Mouse (Mus musculus) large intestine, adult 2 months (tissue): ENCODE results near the gene Tcp11. TPM values are rescaled to one million over a fixed set of nuclear protein-coding genes. Genes with fewer than 3 reads are reported as not detected.

Experiments used
- DNase-seq: peaks from one replicate; pipeline ENCODE4 v3.0.0-alpha.2; 2012; ENCODE audit warnings: low read depth, low spot score
- WGBS: fragments of 180-500 bp; shearing (Covaris S2); methylation state at CpG from one replicate; pipeline ENCODE4 v1.1.7; 2018; 5-methylcytosine and 5-hydroxymethylcytosine counted together
- polyA plus RNA-seq: library from polyadenylated mRNA; depleted of rRNA; stranded (reverse); fragments of >200 nt; gene quantifications from 2 replicates; pipeline ENCODE4 v1.2.3, GENCODE M21; 2012

The Tcp11 gene
- polyA plus RNA-seq, 1 experiment, result 1.3 TPM

GRCm38 (mm10) chr17:28087430-28087829, 7.0 kb upstream of the Tcp11 start:
- 79% methylated on average over 5 of the region's 5 CpGs for WGBS
- DNase-seq, result no peak

DNA sequence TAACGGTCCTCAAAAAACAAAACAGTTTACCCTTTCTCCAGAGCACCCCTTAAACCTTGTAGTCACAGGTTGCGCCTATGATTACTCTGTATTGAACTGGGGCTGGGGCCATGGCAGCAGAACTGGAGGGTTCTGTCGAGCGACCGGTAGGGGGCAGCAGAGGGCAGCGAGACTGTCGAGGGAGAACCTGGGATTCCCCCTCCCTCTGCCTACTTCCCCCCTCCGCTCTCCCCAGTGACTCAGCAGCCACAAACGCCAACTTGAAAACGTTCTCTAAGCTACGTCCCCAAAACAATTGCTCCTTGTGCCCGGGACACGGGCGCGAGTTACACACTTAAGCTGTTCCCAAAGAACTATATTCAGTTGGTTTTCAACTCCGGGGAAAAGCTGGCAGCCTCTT, 4.5 kb upstream of the Tcp11 start:
- peak; percentile 54 for DNase-seq

DNA sequence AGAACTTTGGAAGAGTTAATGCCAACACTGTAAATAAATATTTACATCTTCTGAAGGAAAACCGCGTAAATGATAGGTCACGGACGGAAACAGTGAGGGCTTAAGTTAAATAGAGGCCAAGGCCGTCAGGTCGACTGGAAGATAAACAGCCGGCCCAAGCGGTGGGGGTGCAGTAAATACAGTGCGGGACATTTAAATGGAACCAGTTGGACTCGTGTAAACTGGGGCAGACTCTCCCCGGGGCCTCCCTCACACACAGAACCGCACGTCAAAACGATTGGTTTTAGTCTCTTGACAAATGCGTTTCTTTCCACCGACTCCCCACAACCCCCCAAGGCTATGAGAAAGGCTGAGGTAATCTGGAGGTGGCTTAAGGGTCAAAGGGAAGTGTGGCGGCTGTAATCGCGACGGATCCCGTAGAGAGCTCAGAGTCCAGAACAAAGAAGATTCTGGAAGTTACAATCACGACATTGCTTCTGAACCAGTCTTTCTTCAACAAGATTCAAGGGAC, 4.0 kb upstream of the Tcp11 start:
- no peak for DNase-seq
- WGBS, result 36% methylated on average over 22 of the region's 22 CpGs

More for the DNA sequence above, 4.5 kb upstream of the Tcp11 start:
- WGBS, result under 1% methylated on average over 16 of the region's 16 CpGs

DNA sequence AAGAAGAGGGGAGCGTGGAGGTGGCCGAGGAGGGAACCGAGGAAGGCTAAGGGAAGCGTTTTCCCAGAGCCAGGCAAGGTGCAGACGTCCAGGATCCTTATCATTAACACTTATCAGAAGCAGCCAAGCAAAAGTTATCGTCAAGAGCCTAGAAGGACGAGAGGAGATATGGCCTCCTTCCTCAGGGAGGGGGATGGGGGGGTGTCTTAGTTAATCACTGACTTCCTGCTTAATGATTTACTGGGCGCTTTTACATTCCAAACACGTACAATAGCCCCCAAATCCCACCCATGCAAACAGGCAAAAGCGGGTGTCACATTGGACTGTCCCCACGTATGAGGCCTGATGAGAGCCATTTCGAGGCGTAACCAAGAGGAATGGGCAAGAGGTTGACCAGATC, 2.4 kb upstream of the Tcp11 start:
- no peak for DNase-seq
- 55% methylated on average over 13 of the region's 13 CpGs for WGBS

- 93% methylated on average over 7 of the region's 7 CpGs for WGBS
- no peak for DNase-seq
Measured at GRCm38 (mm10) chr17:28081856-28082255, 1.4 kb upstream of the Tcp11 start.

GRCm38 (mm10) chr17:28081385-28081784, 946 bp upstream of the Tcp11 start:
- WGBS, result 61% methylated on average over 9 of the region's 9 CpGs
- no peak for DNase-seq

DNA sequence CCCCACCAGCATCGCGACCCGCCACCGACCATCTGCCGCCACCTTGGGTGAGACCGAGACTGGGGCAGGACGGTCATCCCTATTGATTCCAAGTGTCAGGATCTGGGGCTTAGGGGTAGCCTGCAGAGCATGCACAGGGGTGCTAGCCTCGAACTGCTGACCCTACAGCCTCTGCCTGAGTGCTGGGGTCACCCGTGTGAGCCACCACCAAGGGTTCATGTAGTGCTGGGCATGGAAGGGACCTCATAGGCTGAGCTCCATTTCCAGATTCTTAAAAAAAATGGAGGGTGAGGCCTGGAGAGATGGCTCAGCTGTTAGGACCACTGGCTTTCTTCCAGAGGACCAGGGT, 352 bp upstream of the Tcp11 start:
- 27% methylated on average over 9 of the region's 9 CpGs for WGBS
- DNase-seq, result no peak

DNA sequence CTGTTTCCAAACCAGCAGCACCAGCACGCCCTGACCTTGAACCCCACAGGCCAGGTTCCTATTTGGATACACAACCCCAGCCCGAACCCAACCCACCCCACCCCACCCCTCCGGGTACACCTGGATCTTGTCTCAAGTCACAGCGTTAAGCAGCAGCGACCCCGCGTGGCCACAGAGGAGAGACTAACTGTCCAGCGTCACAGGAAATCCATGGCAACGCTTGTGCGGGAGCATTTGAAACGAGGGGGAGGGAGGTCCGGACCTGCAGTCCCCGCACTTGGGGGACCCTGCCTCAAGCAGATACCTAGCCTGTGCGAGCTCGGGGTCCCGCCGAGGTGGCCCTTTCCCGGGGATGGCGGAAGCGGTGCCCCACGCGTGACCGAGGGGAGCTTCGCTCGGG, 821 bp downstream of the Tcp11 start:
- WGBS, result under 1% methylated on average over 25 of the region's 25 CpGs
- DNase-seq, result peak; percentile 78

GRCm38 (mm10) chr17:28078028-28078427, 2.4 kb downstream of the Tcp11 start:
- WGBS, result 72% methylated on average over 9 of the region's 9 CpGs
- DNase-seq, result no peak

- DNase-seq, result no peak
- 74% methylated on average over 7 of the region's 7 CpGs for WGBS
Measured at GRCm38 (mm10) chr17:28074486-28074885, 6.0 kb downstream of the Tcp11 start.

- DNase-seq, result no peak
- WGBS, result 65% methylated on average over 2 of the region's 2 CpGs
Measured at GRCm38 (mm10) chr17:28072730-28073129, 7.7 kb downstream of the Tcp11 start.

DNA sequence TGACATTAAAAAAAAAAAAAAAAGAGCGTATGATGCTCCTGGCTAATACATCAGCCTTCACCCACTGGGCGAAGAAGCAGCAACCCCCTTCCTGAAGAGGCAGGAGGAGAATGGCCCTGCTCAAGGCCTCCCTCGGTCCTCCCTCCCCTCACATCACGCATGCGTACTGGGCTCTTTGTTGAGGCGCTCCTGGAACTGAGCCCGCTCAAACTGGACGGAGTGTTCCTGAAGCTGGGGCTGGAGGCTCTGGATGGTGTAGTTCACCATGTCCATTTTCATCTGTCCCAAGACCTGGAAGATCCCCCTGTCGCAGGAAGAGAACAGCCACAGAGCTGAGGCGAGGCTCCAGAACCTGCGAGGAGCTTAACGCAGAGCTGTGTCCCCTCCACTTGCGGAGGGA, 10.2 kb downstream of the Tcp11 start:
- 82% methylated on average over 13 of the region's 13 CpGs for WGBS
- DNase-seq, result no peak

- no peak for DNase-seq
- 9% methylated on average over 12 of the region's 12 CpGs for WGBS
Measured at GRCm38 (mm10) chr17:28069446-28069845, 11.0 kb downstream of the Tcp11 start.

GRCm38 (mm10) chr17:28067303-28067702, 13.1 kb downstream of the Tcp11 start:
- WGBS, result 36% methylated on average over 4 of the region's 4 CpGs
- DNase-seq, result no peak

- WGBS, result 82% methylated on average over 6 of the region's 6 CpGs
- DNase-seq, result no peak
Measured at GRCm38 (mm10) chr17:28063163-28063562, 17.3 kb downstream of the Tcp11 start.

DNA sequence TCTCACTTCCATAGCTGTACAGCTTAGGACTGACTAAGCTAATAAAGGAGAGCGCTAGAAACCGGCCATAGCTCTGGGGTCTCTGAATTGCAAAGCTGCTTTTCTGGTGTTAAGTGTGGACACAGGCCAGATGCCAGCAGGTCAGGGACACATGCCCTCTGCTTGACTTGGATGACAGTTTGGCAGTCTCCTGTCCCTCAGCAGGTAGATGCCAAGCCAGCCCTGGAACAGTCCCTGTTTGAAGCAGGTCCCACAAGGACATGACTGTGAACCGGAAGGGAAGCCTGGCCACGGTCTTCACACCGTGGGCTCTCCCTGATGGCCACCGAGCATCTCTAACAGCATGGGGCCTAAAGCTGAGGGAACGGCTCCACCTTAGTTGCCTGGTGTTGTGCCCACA, 17.7 kb downstream of the Tcp11 start:
- 91% methylated on average over 7 of the region's 7 CpGs for WGBS
- DNase-seq, result no peak

- DNase-seq, result no peak
- 59% methylated on average over 7 of the region's 7 CpGs for WGBS
Measured at GRCm38 (mm10) chr17:28061472-28061871, 19.0 kb downstream of the Tcp11 start.

DNA sequence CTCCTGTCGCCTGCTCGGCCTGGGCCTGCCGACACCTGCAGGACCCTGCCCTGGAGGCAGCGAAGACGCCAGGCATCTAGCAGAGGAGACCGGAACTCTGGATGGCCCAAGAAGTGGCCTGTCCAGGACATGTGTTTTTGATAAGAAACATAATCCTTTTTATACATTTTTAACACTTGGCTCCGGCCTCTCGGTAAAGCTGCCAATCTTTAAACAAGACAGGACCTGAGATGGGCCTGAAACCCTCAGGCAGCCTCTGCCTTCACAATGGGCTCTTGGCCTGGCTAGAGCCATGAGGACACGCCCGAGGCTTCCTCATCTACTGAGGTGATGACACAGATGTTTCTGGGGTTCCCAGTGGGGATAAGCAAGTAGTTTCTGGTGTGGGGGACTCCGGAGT, 19.8 kb downstream of the Tcp11 start:
- WGBS, result 91% methylated on average over 11 of the region's 11 CpGs
- no peak for DNase-seq

DNA sequence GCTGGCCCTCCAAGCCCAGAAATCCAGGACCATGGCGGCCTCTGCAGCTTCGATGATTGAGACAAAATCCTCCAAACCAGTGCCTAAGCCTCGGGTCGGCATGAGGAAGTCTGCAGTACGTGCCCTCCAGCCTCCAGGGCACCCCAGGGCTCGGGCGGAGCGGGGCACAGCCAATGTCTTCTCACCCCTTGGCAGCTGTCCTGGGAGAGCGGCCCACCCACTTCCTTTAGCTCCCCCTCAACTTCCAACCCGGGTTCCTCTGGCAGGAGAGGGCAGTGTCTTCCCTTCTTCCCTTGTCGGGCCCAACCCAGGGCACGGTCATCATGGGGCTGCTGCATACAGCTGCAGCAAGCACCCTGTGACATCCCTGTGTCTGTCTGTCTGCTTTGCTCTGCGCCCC, 22.1 kb downstream of the Tcp11 start:
- WGBS, result 88% methylated on average over 13 of the region's 13 CpGs
- no peak for DNase-seq

- WGBS, result 82% methylated on average over 21 of the region's 21 CpGs
- no peak for DNase-seq
Measured at GRCm38 (mm10) chr17:28052293-28052863, 28.1 kb downstream of the Tcp11 start.

- 83% methylated on average over 8 of the region's 8 CpGs for WGBS
- no peak for DNase-seq
Measured at GRCm38 (mm10) chr17:28050210-28050609, 30.2 kb downstream of the Tcp11 start.

DNA sequence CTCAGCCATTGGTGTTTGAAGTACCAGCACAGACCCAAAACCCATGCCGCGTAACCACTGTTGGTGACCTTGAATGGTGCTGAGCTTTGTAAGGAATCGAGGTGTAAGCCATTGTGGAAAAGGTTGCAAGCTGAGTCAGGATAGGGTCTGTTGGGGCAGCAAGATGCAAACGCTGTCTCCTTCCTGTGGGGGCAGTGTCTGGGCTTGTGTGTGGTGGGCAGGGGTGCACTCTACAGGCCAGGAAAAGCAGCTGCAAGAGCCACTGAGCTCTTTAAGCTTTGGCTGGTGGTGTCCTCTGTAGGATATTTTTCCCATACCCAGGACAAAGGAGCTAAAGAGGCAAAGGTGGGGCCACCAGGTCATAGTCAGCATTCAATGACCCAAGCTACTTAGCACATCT, 32.0 kb downstream of the Tcp11 start:
- WGBS, result 54% methylated on average over 4 of the region's 4 CpGs
- DNase-seq, result no peak
